Mouse (Mus musculus) adrenal gland, postnatal 10 days (tissue): ENCODE measurements around the gene Nelfb. TPM values are rescaled to one million over a fixed set of nuclear protein-coding genes. Genes with fewer than 3 reads are reported as not detected.

Source experiments
- DNase-seq: peaks from one replicate; pipeline ENCODE4 v3.0.0; 2021; ENCODE audit warnings: mixed read lengths
- total RNA-seq, 2 experiments: library from RNA; stranded (reverse); gene quantifications; 2 replicates each; pipeline ENCODE4 v1.2.3; 2021

Gene Nelfb
- total RNA-seq, 2 experiments from 2014 or later, result 46.3 to 48.8 TPM

- DNase-seq, result no peak
Measured at GRCm38 (mm10) chr2:25175690-25176078, 35.6 kb downstream of the Nelfb start.

GRCm38 (mm10) chr2:25174866-25175689 is 36.2 kb downstream of the Nelfb start:
- no peak for DNase-seq

- DNase-seq, result no peak
Measured at GRCm38 (mm10) chr2:25173821-25174220, 37.5 kb downstream of the Nelfb start.

- DNase-seq, result no peak
Measured at GRCm38 (mm10) chr2:25172629-25173028, 38.7 kb downstream of the Nelfb start.

- DNase-seq, result no peak
Measured at GRCm38 (mm10) chr2:25171769-25172153, 39.5 kb downstream of the Nelfb start.

GRCm38 (mm10) chr2:25171101-25171768 is 40.1 kb downstream of the Nelfb start:
- no peak for DNase-seq

- DNase-seq, result no peak
Measured at GRCm38 (mm10) chr2:25170326-25171100, 40.8 kb downstream of the Nelfb start.

GRCm38 (mm10) chr2:25169778-25170177 is 41.5 kb downstream of the Nelfb start:
- DNase-seq, result no peak

- no peak for DNase-seq
Measured at GRCm38 (mm10) chr2:25168665-25168978, 42.7 kb downstream of the Nelfb start.

GRCm38 (mm10) chr2:25167919-25168664 is 43.2 kb downstream of the Nelfb start:
- DNase-seq, result peak; percentile 83

GRCm38 (mm10) chr2:25167481-25167880 is 43.8 kb downstream of the Nelfb start:
- DNase-seq, result no peak

GRCm38 (mm10) chr2:25157655-25158054 is 53.6 kb downstream of the Nelfb start:
- peak; percentile 69 for DNase-seq

- no peak for DNase-seq
Measured at GRCm38 (mm10) chr2:25156990-25157389, 54.3 kb downstream of the Nelfb start.

GRCm38 (mm10) chr2:25156177-25156576 is 55.1 kb downstream of the Nelfb start:
- no peak for DNase-seq

- DNase-seq, result no peak
Measured at GRCm38 (mm10) chr2:25151280-25151956, 59.9 kb downstream of the Nelfb start.

Other genes starting within 250 kb of the Nelfb start
- 10 to 100 TPM in 1 of 2 experiments, 1 to 10 TPM in 1; 10.0 to 16.0 TPM for gene Dph7, start 249.1 kb downstream of the Nelfb start, total RNA-seq
- 100 to 1,000 TPM in 1 of 2 experiments, 10 to 100 TPM in 1; 95.2 to 101 TPM for gene Mrpl41, start 236.4 kb downstream of the Nelfb start, total RNA-seq
- gene Pnpla7, start 235.5 kb downstream of the Nelfb start, total RNA-seq, result 10 to 100 TPM; 37.4 to 43.1 TPM
- 10 to 100 TPM; 53.4 to 68.3 TPM for gene Nsmf, start 157.1 kb downstream of the Nelfb start, total RNA-seq
- gene Entpd8, start 131.2 kb downstream of the Nelfb start, total RNA-seq, result 1 to 10 TPM; 7.0 to 9.7 TPM
- gene Noxa1, start 116.3 kb downstream of the Nelfb start, total RNA-seq, result not detected
- gene Nrarp, start 30.7 kb downstream of the Nelfb start, total RNA-seq, result 10 to 100 TPM; 15.1 to 15.5 TPM
- 10 to 100 TPM; 13.9 to 19.5 TPM for gene Tor4a, start 14.6 kb downstream of the Nelfb start, total RNA-seq
- not detected for gene Stpg3, start 3.1 kb upstream of the Nelfb start, total RNA-seq
- not detected for gene Fam166a, start 7.3 kb upstream of the Nelfb start, total RNA-seq
- 100 to 1,000 TPM; 264 to 293 TPM for gene Tubb4b, start 13.2 kb upstream of the Nelfb start, total RNA-seq
- not detected for gene Slc34a3, start 22.9 kb upstream of the Nelfb start, total RNA-seq
- not detected for gene Rnf224, start 25.3 kb upstream of the Nelfb start, total RNA-seq
- gene Rnf208, start 30.8 kb upstream of the Nelfb start, total RNA-seq, result 1 to 10 TPM; 6.4 to 7.3 TPM
- not detected for gene Cysrt1, start 31.0 kb upstream of the Nelfb start, total RNA-seq
- gene AL732309.1, start 35.4 kb upstream of the Nelfb start, total RNA-seq, result 1 to 10 TPM; 2.3 to 3.3 TPM
- 10 to 100 TPM; 27.7 to 31.0 TPM for gene Tmem203, start 44.0 kb upstream of the Nelfb start, total RNA-seq
- gene Tprn, start 51.1 kb upstream of the Nelfb start, total RNA-seq, result 10 to 100 TPM; 11.2 to 11.4 TPM
- 10 to 100 TPM; 48.0 to 52.2 TPM for gene Ssna1, start 60.9 kb upstream of the Nelfb start, total RNA-seq
- 10 to 100 TPM; 61.0 to 73.1 TPM for gene Anapc2, start 61.0 kb upstream of the Nelfb start, total RNA-seq
- gene Tmem210, start 76.7 kb upstream of the Nelfb start, total RNA-seq, result not detected
- gene Lrrc26, start 78.4 kb upstream of the Nelfb start, total RNA-seq, result not detected
- 1 to 10 TPM; 7.3 to 9.6 TPM for gene Grin1, start 107.7 kb upstream of the Nelfb start, total RNA-seq
- gene Man1b1, start 120.8 kb upstream of the Nelfb start, total RNA-seq, result 10 to 100 TPM; 41.5 to 41.9 TPM
- gene Dpp7, start 144.9 kb upstream of the Nelfb start, total RNA-seq, result 10 to 100 TPM; 15.4 to 19.1 TPM
- 10 to 100 TPM; 11.2 to 11.8 TPM for gene Uap1l1, start 154.2 kb upstream of the Nelfb start, total RNA-seq
- gene Sapcd2, start 160.8 kb upstream of the Nelfb start, total RNA-seq, result 1 to 10 TPM; 3.3 to 5.3 TPM
- 10 to 100 TPM; 11.7 to 15.1 TPM for gene Entpd2, start 184.4 kb upstream of the Nelfb start, total RNA-seq
- gene Npdc1, start 187.9 kb upstream of the Nelfb start, total RNA-seq, result 10 to 100 TPM; 67.8 to 83.9 TPM
- 1 to 10 TPM in 1 of 2 experiments, under 1 TPM in 1; 0.67 to 1.1 TPM for gene Fut7, start 211.8 kb upstream of the Nelfb start, total RNA-seq
- gene Abca2, start 217.2 kb upstream of the Nelfb start, total RNA-seq, result 10 to 100 TPM; 21.1 to 27.4 TPM
- under 1 TPM; 0.90 to 0.91 TPM for gene Clic3, start 245.3 kb upstream of the Nelfb start, total RNA-seq
- gene Paxx, start 249.6 kb upstream of the Nelfb start, total RNA-seq, result 10 to 100 TPM; 33.1 to 42.3 TPM